Mouse (Mus musculus) lung, postnatal 36 days (tissue): ENCODE data around the gene Tbc1d9b.

Experiments
- DNase-seq: peaks from one replicate; pipeline ENCODE4 v3.0.0; 2022; ENCODE audit warnings: mixed read lengths

Gene Tbc1d9b

DNA sequence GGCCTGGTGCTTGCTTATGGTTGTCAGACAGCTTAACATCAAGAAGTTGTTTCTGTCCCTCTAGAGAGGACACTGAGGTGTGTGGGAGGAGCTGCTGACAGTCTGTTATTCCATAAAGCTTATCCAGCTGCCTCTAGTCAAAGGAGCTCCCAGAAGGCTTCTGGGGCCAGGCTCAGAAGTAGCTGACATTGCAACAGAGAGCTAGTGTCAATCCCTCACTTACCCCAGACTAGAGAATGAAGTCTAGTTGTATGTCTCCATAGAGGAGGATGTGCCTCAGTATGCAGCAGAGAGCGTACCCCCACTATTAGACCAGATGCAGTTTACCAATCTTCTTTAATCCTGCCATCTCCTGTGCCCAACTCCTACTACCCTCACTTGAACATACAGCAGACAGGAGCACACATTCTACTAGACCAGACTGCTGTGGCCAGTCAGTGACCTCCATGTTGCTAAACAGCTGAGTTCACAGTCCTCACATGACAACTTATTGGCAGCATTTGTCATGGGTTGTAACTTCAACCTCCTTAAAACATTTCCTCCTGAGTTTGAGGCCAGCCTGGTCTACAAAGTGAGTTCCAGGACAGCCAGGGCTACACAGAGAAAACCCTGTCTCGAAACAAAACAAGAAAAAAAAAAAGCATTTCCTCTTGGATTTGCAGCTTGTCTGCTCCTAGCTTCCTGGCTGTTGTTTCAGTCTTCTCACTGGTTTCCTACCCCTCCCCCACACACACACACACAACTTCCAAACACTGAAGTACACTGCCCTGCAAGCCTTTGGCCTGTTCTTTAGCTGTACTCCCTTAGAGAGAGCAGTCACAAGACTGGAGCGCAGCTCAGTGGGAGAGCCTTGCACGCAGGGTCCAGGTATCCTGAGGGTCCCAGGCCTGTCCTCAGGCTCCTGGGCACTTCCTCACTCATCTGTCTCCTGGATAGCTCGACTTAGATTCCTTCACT lies 47.6 kb downstream of the Tbc1d9b start:
- no peak for DNase-seq

DNA sequence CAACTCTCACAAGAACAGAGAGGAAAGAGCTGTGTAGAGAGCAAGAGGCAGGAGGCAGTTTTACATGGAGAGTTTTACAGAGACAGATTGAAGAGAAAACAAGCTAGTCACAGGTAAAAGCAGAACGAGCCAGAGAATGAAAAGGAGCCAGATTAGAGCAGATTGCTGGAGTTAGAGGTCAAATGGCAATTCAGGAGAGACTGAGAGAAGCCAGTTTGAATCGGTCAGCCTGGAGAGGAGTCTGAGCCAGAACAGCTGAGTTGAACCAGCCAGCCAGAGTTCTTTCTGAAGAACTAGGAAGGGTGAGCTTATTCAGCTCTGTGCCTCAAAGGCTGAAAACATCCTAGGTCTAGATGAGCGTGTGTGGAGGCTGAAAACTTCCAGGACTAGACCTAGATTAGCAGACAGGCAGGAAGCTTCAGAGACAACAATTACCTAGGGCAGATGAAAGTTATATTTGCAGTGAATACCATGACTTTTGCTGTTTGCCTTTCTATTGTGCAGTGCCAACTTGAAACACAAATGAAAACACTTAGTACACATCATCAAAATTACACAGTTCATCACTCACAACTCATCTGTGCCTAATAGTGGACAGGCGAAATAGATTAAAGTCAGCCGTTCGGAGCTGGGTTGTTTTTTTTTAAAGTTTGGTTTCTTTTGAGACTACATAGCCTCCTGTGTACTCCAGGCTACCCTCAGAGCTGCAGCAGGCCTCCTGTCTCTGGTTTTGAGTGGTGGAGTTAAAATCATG lies 49.5 kb downstream of the Tbc1d9b start:
- DNase-seq, result no peak

DNA sequence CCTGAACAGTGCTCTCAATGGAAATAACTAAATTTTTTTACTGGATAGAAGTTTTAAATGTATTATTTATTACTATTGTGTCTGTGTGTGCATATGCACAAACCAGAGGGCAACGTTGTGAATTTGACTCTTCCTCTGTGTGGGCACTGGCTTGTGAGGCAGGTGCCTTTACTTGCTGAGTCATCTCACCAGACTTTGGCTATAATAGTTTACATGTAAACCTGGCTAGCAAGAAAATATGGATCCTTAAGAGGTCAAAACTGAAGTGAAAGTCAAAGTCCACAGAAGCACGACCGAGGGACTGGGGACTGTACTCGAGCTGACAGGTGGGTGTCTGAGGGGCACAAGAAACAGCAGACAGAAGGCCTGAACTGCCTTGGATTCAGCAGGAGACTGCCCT lies 51.5 kb downstream of the Tbc1d9b start:
- DNase-seq, result no peak

DNA sequence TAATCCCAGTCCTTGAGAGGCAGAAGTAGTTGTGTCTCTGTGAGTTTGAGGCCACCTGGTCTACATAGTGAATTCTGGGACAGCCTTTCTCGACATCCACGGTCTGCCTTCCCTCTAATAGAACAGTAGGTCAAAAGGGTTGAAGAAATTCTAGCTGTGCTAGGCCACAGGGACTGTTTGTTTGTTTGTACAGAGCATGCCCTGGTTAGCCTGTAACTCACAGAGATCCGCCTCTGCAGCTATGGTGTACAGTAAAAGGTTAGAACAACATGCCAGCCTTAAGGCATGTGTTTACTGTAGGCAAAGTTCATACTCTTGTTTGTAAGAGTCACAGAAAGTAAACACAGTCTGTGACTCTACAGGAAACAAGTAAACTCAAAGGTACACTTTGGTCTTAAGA lies 53.6 kb downstream of the Tbc1d9b start:
- no peak for DNase-seq

DNA sequence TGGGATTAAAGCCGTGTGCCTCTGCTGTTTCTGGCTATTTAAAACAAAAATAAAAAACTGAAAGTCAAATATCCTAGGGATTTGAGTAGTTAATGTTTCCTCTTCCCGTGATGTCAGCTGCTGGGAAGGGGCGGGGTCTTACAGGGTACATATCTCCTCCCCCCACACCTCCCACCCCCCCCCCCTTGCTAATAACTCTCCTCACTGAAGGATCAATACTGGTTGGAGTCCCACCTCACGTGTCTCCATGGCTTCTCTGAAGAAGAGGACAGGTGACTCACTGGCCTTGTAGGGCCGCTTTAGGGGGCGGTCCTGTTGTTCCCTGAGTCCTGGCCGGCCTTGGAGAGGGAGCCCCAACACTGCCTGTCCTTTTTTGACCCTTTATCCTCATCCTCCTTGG lies 57.5 kb downstream of the Tbc1d9b start:
- no peak for DNase-seq

DNA sequence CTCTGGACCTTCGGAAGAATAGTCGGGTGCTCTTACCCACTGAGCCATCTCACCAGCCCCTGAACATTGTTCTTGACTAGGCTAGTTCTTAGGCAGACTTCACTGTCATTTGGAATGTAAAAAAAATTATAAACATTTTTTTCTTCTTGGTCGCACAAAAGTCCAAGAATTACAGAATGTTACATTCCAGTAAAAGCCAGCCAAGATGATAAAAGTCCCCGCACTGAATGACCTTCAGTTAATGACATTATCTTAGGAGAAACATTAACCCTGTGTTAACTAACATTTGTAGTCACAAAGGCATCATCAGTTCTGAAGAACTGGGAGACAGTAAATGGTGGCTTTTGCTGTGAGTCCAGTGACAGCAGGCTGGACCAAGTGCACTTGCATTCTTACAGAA lies 59.2 kb downstream of the Tbc1d9b start:
- no peak for DNase-seq

DNA sequence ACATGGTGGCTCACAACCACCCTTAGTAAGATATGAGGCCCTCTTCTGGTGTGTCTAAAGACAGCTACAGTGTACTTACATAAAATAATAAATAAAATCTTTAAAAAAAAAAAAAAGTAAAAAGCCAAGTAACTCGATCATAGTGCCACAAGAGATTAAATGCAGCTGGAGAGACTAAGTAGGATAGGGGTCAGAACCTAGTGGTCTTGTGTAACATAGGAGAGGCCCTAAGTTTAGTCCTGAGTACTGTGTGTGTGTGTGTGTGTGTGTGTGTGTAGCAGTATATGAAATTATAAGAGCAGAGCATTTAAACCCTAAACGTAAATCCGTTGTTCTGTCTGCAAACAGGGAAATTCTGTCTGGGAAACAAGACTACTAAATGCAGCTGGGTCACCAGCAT lies 61.1 kb downstream of the Tbc1d9b start:
- DNase-seq, result no peak

DNA sequence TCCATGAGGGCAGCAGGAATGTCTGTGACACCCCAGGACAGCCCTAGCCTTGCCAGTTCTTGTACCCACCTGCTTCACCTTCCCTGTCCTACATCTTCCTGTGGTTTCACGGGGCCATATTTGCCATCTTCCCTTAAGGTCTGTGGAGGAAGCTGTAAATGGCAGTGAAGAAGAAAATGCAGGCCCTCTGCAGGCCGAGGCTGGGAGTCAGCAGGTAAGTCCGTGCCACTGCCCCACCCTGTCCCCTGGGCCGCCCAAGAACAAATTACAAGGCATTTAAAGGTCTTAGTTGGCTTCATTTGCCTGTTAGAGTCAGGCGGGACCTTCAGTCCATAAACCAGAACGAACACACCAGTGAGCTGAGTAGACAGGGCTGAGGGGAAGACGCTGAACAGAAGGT lies 62.9 kb downstream of the Tbc1d9b start:
- no peak for DNase-seq

DNA sequence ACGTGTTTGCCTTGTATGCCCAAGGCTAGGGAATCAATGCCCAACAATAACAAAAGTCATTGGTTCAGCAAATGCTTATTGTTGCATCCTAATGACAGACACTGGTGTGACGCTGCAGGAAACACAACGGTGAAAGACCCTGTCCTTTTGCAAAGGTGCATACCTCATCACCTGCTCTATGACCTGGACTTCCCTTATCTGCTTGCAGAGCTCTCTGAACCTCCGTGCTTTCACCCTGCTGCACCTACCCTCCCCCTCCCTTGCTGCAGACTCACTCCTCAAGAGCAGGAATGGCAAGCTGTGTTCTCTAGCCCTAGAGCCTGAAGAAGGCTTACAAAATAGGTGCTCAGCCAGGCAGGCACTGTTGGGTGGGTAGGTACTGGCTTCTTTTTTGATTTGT lies 63.6 kb downstream of the Tbc1d9b start:
- no peak for DNase-seq

DNA sequence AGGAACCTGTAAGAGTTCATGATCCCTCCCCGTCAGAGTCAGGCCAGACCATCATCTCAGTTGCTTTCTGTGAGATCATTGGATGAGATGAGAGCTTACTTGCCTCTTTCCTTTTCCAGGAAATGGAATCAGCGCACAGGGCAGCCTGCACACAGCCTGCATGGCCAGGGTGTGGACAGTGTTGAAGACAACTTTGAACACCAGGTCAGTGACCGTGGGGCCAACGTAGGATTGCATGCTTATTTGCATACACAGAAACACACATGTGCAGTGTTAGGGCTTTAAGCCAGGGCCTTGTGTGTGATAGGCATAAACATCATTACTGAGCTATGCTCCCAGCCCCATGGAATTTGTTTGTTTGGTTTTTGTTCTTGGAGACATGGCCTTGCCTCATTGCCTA lies 66.3 kb downstream of the Tbc1d9b start:
- no peak for DNase-seq

DNA sequence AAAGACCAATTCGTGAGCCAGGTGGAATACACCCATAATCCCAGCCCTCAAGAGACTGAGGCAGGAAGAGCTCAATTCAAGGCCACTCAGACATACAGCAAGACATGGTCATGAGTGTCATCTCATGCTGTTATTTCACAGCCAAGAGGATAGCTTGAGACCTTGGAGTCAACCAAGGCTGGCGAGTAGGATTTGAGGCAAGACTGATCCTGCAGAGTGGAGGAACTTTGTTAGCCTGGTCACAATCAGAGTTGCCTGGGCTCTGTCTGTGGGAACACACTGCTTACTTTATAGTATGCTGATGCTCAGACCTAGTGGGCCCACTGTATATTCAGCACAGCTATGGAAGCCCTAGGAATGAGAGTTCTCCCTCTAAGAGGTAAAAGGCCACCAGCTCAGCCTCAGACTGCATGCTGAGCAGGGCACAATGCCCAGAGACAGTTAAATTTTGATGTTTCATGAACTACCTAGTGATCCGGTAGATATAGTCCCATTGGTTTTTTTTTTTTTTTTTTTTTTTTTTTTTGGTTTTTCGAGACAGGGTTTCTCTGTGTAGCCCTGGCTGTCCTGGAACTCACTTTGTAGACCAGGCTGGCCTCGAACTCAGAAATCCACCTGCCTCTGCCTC lies 67.1 kb downstream of the Tbc1d9b start:
- no peak for DNase-seq

DNA sequence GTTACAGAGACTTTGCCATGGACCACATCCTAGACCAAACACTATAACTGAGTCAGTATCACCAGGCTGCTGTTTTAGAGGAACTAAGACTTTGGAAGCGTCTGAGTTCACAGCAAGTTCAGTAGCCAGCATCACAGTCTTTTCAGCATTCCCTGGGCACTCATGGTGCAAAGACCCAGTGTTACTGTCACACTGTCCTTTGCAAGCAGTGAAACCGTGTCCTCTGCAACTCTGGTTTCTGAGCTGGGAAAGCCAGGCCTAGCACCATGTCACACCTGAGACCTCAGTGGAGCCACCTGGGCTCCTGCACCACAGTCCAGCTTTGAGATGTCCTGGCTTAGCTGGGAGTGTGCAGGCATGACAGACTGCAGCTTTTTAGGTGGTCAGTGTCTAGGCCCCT lies 67.7 kb downstream of the Tbc1d9b start:
- no peak for DNase-seq

DNA sequence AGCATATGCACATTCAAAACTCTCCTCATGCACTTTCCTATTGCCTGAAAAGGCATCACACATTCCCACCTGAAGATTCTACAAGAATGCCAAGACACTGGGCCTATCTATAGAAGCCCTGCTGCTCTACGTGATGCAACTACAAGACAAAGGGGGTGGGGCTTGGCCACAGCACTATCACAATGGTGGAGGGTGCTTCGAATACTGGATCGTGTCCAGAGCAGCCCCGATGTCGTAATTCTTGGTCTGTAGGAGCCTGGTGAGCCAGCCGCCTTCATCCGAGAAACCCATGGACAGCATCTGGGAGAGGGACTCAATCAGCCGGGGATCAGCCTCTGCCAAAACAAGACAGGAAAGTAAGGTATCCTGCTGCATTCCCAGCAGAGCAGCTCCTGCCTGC lies 69.4 kb downstream of the Tbc1d9b start:
- DNase-seq, result peak; percentile 65

DNA sequence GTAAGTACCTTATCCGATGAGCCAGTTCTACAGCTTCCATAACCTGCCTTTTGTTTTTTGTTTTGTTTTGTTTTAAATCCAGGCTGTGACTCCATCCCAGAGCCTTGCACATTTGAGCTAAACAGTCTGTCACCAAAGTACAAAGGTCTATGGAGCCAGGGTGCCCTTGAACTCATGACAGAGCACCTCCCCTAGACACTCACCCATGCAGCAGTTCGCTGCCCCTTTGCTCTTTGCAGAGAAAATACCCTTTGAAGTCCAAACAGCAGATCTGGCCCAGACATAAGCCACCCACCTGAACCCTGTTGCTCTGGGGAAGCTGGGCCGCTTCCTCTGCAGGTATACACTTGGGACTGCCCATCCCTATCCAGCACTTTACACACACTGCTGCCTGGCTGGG lies 70.4 kb downstream of the Tbc1d9b start:
- no peak for DNase-seq

DNA sequence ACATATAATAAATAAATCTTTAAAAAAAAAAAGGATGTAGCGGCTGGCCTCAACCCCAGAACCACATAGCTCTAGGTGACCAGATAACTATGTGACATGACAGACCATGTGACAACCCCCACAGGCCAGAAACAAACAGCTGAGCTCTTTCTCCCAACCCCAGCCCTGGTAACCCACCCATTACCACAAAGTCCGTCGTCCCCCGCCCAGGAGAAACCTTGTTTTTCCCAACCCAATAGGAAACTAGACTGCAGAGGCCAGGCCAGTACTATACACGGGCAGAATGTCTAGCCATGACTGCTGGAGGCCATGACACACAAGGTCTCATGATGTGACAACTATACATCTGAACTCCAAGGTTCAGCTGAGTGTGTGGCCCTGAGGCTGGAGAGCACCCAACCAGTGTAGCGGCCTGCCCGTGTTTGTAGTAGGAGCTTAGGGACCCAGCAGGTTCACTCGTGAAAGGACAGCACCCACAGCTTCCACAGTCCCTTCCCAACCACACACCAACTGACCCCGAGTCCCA lies 72.2 kb downstream of the Tbc1d9b start:
- no peak for DNase-seq

DNA sequence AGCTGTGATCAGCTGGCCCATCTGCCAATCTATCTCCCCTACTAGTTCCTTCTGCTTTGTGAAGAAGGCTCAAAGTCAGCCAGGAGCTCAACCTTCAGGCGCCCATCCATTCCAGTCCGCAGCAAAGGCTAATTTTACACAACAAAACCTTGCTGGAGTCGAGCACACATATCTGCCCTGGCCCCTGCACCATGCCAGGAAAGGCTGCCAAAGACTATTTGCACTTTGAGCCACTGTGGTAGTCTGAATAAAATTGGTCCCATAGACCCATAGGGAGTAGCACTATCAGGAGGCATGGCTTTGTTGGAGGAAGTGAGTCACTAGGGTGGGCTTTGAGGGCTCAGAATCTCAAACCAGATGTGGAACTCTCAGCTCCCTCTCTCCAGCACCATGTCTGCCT lies 74.2 kb downstream of the Tbc1d9b start:
- no peak for DNase-seq

DNA sequence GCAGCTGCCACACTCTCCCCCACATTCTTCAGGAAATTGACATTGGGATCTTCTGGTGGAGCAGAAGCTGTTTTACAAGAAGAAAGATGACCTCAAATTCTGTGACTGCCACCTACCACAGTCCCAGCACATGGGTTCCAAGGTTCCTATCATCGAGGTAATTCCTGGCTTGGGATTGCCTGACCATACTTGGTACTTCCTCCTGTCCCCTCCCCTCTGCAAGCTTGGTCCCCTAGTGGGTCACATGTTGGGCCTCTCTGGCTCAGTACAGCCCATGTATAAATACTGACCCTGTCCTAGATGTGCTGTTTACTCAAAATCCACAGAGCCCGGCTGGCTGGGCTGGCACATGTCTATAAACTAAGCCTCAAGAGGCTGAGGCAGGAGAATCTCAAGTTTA lies 74.8 kb downstream of the Tbc1d9b start:
- no peak for DNase-seq

DNA sequence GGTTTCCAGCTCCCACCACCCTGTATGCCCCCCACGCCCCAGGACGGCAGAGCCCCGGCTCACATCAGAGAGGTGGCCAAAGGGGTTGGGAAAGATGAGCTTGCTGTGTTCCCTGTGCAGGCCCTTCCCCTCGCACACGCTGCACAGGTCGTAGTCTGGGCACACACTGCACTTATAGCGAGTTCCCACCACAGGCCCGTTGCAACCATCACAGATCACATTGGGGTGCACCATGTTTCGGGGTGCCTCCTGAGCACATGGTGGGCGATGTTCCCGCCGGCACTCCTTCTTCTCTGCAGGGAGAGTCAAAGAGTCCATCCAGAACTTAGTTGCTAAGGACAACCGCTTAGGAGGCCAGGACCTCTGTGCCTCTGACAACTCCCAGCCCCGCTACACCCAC lies 76.1 kb downstream of the Tbc1d9b start:
- DNase-seq, result no peak

DNA sequence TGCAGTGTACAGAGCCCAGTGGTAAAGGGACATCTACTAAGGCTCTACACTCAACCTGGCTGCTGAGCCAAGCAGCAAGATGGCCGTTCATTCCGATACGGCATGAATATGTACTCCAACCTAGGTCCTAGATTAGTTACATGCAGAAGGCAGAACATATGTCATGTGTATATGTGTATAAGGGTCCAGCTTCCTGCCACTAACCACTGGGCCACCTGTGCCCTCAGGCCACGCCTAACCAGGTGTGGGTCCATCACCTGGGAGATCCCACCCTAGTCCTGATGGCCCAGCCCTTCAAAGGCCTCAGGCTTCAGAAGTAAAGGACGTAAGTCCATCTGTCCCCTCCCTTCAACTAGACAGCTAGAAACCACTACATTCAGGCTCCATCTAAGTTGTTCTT lies 76.8 kb downstream of the Tbc1d9b start:
- no peak for DNase-seq

DNA sequence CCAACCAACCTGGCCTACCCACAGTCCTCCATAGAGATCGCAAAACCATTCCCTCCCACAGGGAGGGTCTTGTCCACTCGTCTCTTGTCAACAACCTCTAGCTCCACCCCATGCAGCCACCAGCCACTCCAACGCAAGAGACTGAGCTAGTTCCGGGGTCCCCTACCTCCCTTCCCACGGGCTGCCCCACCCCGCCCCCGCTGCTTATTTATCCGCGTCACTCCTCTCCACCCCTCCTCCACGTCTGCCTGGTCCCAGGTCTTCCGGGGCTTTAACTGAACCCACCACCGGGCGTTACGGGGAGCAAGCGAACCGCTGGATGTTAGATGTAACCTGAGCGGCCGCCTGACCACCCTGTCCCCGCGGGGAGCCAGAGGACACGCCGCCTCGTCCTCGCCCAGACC lies 78.9 kb downstream of the Tbc1d9b start:
- peak; percentile 97 for DNase-seq

DNA sequence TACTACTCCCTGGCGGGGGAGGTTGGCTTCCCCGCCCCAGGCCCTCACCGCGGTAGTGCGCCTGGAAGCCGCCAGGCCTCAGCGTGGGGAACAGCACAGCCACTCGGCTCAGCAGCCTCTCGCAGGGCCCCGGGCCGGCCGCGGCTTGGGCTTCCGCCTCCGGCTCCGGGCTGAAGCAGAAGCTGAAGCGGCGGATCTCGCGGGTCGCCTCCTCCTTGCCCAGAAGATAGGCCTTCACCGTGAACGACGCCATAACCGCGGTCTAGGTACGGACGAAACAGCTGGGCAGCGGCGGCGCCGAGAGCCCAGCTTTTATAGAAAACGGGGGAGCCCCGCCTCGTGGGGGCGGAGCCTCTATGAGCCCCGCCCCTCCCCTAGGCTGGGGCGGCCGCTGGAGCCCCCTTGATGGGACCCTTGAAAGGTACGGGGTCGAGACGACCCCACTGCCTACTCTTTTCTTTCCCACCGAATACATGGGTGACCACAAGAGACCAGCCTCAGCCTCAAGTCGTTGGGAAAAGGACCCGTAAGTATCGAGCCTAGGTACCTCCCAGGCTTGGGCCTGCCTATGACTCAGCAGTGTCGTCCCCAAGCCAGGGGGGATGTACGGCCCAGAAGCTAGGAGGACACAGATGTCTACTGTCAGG lies 79.4 kb downstream of the Tbc1d9b start, which contains the start of the genes Sqstm1 and Mgat4b:
TSS of gene Sqstm1 (minus strand) at position 323 of the 647 bp plus-strand sequence.
TSS of gene Mgat4b (plus strand) at position 386 of the 647 bp plus-strand sequence.
- DNase-seq, result peak; percentile 82

DNA sequence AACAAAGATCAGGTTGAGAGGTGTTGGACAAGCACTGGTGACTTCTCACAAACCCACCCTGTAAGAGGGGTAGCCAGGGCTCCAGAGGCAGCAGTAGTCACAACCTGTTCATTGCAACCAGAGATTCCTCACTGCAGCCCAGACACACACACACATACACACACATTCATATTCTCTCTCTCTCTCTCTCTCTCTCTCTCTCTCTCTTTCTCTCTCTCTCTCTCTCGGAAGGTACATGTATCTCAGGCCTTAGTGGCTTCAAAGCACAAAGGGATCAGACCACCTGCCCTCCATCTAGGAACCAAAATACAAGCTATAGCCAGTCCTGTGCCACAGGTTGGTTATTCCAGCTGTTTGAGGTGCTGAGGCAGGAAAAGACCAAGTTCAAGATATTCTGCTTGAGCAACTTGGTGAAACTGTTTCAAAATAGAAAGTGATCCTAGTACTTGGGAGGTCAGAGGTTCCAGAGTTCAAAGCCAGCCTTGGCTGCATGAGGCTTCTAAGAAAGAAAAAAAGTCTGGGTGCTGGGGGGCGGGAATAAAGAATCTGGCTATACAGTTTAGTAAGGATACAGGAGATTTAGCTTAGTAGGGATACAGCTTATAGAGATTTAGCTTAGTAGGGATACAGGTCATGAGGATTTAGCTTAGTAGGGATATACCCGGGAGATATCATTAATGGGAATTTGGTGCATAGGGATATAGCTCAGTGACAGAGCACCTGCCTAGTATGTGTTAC lies 80.3 kb downstream of the Tbc1d9b start:
- no peak for DNase-seq
